Mouse (Mus musculus): ENCODE data around the gene Hoxc9.

GRCm38 (mm10) chr15:103015406-103016166, 39.3 kb downstream of the Hoxc9 start:
- TF ChIP-seq POLR2A (IDR thresholded peaks at IDR 0.05; ENCODE audit: low read depth, low read length) (no peak), CTCF (IDR thresholded peaks at IDR 0.05; ENCODE audit: extremely low read depth, insufficient read length, insufficient replicate concordance, low read depth, low read length) (no peak)

All from small intestine, adult 2 months (tissue).